Mouse (Mus musculus) stomach, postnatal 0 days (tissue): ENCODE data around the gene Hspb9. TPM values are rescaled to one million over a fixed set of nuclear protein-coding genes. Genes with fewer than 3 reads are reported as not detected.
A peak's percentile ranks its signal among the peaks of the same experiment; 100 is the strongest.

ENCODE experiments used
- ATAC-seq: fragments of 200-750 bp; cut with Nextera tagmentation; 2 replicates; pipeline ENCODE4 v1.8.0; 2017; ENCODE audit not compliant: low FRiP score, low TSS enrichment
- DNase-seq: peaks from one replicate; pipeline ENCODE4 v3.0.0-alpha.2; 2016; ENCODE audit warnings: low spot score
- H3K27ac ChIP-seq: fragments of 300-500 bp; sonication (generic); replicated peaks from 2 replicates; pipeline ENCODE4 v1.5.1; 2014; ENCODE audit warnings: mild to moderate bottlenecking, control low read depth
- H3K27me3 ChIP-seq: fragments of 300-500 bp; sonication (generic); 2 replicates; pipeline ENCODE4 v1.6.1; 2014; ENCODE audit warnings: low read length; ENCODE audit not compliant: control insufficient read depth, insufficient read depth
- H3K36me3 ChIP-seq: fragments of 300-500 bp; sonication (generic); 2 replicates; pipeline ENCODE4 v1.6.1; 2014; ENCODE audit warnings: low read length, mixed read lengths; ENCODE audit not compliant: control insufficient read depth, insufficient read depth
- H3K4me1 ChIP-seq: fragments of 300-500 bp; sonication (generic); replicated peaks from 2 replicates; pipeline ENCODE4 v1.6.1; 2014; ENCODE audit warnings: antibody characterized with exemption; ENCODE audit not compliant: control insufficient read depth, insufficient read depth
- H3K4me2 ChIP-seq: fragments of 300-500 bp; sonication (generic); replicated peaks from 2 replicates; pipeline ENCODE4 v1.6.1; 2014; ENCODE audit warnings: low read depth, mild to moderate bottlenecking, control low read depth, moderate library complexity
- H3K4me3 ChIP-seq: fragments of 300-500 bp; sonication (generic); 2 replicates; pipeline ENCODE4 v1.5.1; 2014; ENCODE audit warnings: low read depth, low read length, control low read depth
- H3K9ac ChIP-seq: fragments of 300-500 bp; sonication (generic); 2 replicates; pipeline ENCODE4 v1.6.1; 2014; ENCODE audit warnings: mild to moderate bottlenecking, low read length, control low read depth, mixed read lengths
- H3K9me3 ChIP-seq: fragments of 300-500 bp; sonication (generic); 2 replicates; pipeline ENCODE4 v1.6.1; 2016; ENCODE audit warnings: low read length; ENCODE audit not compliant: control insufficient read depth
- CTCF ChIP-seq: IDR thresholded peaks from 2 replicates; pipeline ENCODE4 v1.5.1; 2016; ENCODE audit warnings: antibody characterized with exemption, low read depth, mild to moderate bottlenecking, moderate library complexity
- EP300 ChIP-seq: optimal IDR thresholded peaks from 2 replicates; pipeline ENCODE3; 2016; ENCODE audit warnings: antibody characterized with exemption
- WGBS: fragments of 180-500 bp; shearing (Covaris S2); extraction: QIAGEN DNeasy Blood & Tissue Kit; methylation state at CpG from one replicate; pipeline ENCODE4 v1.1.7; 2014; 5-methylcytosine and 5-hydroxymethylcytosine counted together
- polyA plus RNA-seq: library from polyadenylated mRNA; unstranded; fragments of >200 nt; fragmentation: Nextera tagmentation; extraction: Ambion mirVana; gene quantifications from 2 replicates; pipeline ENCODE4 v1.2.1, GENCODE M21; 2015

Hspb9 gene
- polyA plus RNA-seq = 0.13 and 0.22 TPM in 2 replicates

DNA sequence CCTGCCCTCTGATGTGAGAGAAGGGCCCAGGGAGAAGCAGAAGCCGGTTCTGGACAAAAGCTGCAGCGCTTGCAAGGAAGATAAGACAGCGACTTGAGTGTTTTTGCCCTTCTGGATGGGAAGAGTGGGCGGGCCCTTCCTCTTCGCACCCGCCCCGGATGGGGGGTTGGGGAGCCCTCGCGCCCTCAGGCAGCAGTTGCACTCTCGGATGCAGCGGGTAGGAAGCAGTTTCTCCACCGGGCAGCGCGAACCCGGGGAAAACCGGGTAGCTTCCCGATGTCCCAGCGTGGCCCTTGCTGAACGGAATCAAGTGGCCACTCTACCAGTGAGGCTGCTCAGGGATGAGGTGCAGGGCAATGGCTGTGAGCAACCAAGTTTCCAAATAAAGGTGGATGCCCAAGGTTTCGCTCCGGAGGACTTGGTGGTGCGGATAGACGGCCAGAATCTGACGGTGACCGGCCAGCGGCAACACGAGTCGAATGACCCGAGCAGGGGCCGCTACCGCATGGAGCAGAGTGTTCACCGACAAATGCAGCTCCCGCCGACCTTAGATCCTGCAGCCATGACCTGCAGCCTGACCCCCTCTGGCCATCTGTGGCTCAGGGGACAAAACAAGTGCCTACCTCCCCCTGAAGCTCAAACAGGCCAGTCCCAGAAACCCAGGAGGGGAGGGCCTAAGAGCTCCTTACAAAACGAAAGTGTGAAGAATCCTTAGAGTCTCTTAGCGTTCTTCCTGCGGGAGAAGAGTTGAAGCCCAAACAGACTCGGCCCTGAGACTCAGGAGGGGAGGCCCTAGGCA is at the start of gene Hspb9:
Gene Hspb9 (plus strand): TSS at position 116 of the 799 bp plus-strand sequence.
- Histone ChIP-seq H3K36me3 (peaks cover 8% of the 10 kb centered on the region; the same call in 1 of the 2 replicates), H3K9me3 (no peaks in the 10 kb centered on the region), H3K27me3 (no peaks in the 10 kb centered on the region), H3K9ac (peak within 1 kb of the TSS; percentile 47), H3K27ac (peak within 1 kb of the TSS; percentile 78), H3K4me1 (peaks cover 8% of the 10 kb centered on the region), H3K4me2 (peak within 1 kb of the TSS; percentile 58), H3K4me3 (peak within 1 kb of the TSS; percentile 27)
- ATAC-seq = no peak
- WGBS = 16% methylated on average over 37 of the region's 38 CpGs
- TF ChIP-seq EP300 = no peak
- no peak for TF ChIP-seq CTCF
- peak; percentile 51 for DNase-seq

DNA sequence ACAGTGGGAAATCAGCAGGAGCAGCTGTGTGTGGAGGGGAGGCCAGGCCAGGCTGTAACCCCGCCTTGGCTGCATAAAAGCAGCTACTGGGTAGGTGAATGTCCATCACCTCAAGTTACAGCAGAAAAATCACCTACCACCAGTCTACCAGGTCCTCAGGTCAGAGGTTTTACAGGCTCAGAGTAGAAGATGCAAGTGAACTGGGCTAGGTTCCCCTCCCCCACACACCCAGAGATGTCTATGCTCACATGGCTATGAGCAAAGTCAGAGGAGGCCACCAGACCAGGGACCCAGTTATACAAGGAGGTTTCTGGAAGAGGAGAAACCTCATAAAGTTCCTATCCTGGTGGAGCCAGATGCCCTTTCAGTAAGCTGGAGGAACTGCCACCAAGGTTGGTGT is 42.6 kb upstream of the Hspb9 start:
- DNase-seq (no peak), ATAC-seq (no peak)
- H3K4me2 ChIP-seq = no peak overlapping the region
- no peaks in the 10 kb centered on the region for H3K27me3 ChIP-seq
- H3K36me3 ChIP-seq = no peaks in the 10 kb centered on the region
- H3K9ac ChIP-seq = no peak overlapping the region
- no peaks in the 10 kb centered on the region for H3K4me1 ChIP-seq
- no peak overlapping the region for H3K4me3 ChIP-seq
- H3K27ac ChIP-seq = no peak overlapping the region
- H3K9me3 ChIP-seq = no peaks in the 10 kb centered on the region
- 78% methylated on average over 1 of the region's 1 CpGs for WGBS
- TF ChIP-seq CTCF (no peak), EP300 (no peak)

DNA sequence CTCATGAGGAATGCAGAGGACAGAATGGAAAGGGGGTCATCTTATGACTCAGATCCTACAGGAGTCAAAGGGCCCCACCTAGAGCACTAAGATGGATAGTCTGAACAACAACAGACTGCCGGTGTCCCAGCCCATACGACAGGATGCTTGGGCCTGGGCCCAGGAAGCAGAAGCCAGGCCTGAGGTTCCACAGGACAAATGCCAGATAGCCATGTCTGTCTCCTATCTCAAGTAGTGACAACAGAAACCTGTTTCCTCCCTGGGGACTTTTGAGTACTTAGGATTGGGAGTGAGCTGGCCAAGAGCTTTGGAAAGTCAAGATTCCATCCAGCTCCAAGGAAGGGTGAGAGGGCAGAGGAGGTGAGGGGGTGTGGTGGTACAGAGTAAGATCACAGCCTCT is 41.7 kb upstream of the Hspb9 start:
- Histone ChIP-seq H3K9me3 (no peaks in the 10 kb centered on the region), H3K9ac (no peak overlapping the region), H3K27me3 (no peaks in the 10 kb centered on the region), H3K27ac (no peak overlapping the region), H3K4me1 (no peaks in the 10 kb centered on the region), H3K4me2 (no peak overlapping the region), H3K36me3 (no peaks in the 10 kb centered on the region), H3K4me3 (no peak overlapping the region)
- WGBS = 55% methylated on average over 2 of the region's 2 CpGs
- TF ChIP-seq CTCF = no peak
- TF ChIP-seq EP300 = no peak
- no peak for DNase-seq
- no peak for ATAC-seq

DNA sequence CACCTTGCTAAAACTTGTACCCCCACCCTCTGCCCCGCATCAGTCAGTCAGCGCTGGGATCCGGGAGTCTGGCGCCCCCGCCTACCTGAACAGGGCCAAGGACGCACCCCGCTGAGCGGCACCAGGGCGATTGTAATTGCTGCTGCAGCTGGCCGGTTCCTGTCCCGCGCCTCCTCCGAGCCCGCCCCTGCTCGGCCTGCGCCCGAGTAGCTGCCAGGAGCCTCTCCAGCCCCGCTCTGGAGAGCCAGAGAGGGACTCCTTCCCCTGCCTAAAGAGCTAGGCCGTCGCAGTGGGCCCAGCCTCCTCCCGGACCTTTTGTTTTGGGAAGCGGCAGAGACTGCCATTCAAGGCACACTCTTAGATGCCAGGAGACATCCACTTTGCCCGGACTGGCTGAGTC is 40.5 kb upstream of the Hspb9 start:
- DNase-seq = peak; percentile 42
- Histone ChIP-seq H3K27ac (no peak overlapping the region), H3K9ac (peak overlapping the region; percentile 47), H3K9me3 (no peaks in the 10 kb centered on the region), H3K4me3 (peak overlapping the region; percentile 17), H3K4me2 (peak overlapping the region; percentile 31), H3K4me1 (no peaks in the 10 kb centered on the region), H3K27me3 (no peaks in the 10 kb centered on the region), H3K36me3 (no peaks in the 10 kb centered on the region)
- peak; percentile 61 for ATAC-seq
- WGBS = 4% methylated on average over 23 of the region's 23 CpGs
- TF ChIP-seq CTCF (no peak), EP300 (no peak)

DNA sequence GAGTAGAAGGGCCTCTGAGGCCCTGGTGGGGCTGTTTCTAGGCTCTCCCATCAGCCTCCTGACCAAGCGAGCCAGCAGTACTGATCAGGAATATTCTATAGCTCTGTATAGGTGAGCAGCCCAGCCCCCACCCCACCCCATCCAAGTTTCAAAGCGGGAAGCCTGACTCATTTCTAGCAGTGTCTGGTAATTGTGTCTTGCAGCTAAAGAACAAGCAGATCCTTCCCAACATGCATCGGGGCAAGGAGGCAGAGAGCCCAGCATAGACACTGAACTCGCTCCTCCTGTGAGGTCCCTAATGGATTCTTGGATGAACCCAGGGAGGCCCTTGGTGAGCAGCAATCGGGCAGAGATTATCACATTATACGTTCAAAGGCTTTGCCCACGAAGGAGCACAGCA is 35.8 kb upstream of the Hspb9 start:
- WGBS = 36% methylated on average over 7 of the region's 7 CpGs
- no peak for DNase-seq
- ATAC-seq = 0 out of 2 replicates have a peak, but pooled peaks have one; percentile 2
- no peaks in the 10 kb centered on the region for H3K36me3 ChIP-seq
- no peaks in the 10 kb centered on the region for H3K4me1 ChIP-seq
- H3K9ac ChIP-seq = no peak overlapping the region
- no peaks in the 10 kb centered on the region for H3K9me3 ChIP-seq
- H3K4me2 ChIP-seq = no peak overlapping the region
- TF ChIP-seq EP300 (no peak), CTCF (no peak)
- no peak overlapping the region for H3K4me3 ChIP-seq
- H3K27ac ChIP-seq = no peak overlapping the region
- no peaks in the 10 kb centered on the region for H3K27me3 ChIP-seq

DNA sequence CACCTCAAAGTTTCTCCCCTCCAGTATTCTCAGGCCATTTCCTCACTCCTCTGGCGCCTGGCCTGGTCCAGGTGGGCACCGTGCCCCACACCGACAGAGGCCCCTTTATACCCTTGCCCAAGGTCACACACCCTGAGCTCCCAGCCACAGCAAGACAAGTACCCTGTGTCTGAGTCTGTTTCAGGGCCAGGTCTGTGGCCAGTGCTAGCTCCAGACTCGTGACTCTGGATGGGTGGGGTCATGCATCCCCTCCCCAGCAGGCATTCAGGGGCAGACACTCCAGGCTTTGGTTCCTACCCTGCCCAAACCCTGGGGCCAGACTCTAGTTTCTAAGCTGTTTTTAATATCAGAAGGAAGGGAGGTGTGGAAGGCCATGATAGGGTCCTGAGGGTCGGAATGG is 31.8 kb upstream of the Hspb9 start:
- ATAC-seq = 0 out of 2 replicates have a peak, but pooled peaks have one; percentile 15
- no peaks in the 10 kb centered on the region for H3K27me3 ChIP-seq
- H3K36me3 ChIP-seq = no peaks in the 10 kb centered on the region
- DNase-seq = no peak
- H3K4me1 ChIP-seq = no peaks in the 10 kb centered on the region
- H3K9ac ChIP-seq = no peak overlapping the region
- WGBS = 87% methylated on average over 5 of the region's 5 CpGs
- no peak overlapping the region for H3K4me2 ChIP-seq
- TF ChIP-seq EP300 (no peak), CTCF (no peak)
- no peak overlapping the region for H3K4me3 ChIP-seq
- no peaks in the 10 kb centered on the region for H3K9me3 ChIP-seq
- H3K27ac ChIP-seq = no peak overlapping the region
